Mouse (Mus musculus) megakaryocyte, adult 5-6 weeks (primary cell): ENCODE measurements at regions not wholly inside any gene's neighbourhood (a gene's known extent, or its start where the extent isn't known, plus 50 kb on each side); places are given as distances from the start of the nearest gene placed in this dataset.

Source experiments
- ATAC-seq: 2 replicates; pipeline ENCODE4 v1.8.0; 2016; ENCODE audit warnings: mild to moderate bottlenecking, inconsistent platforms; ENCODE audit not compliant: poor library complexity, severe bottlenecking

- ATAC-seq = peak; percentile 60
Measured at GRCm38 (mm10) chr3:60138319-60138718, 56.6 kb downstream of the Sucnr1 start.

GRCm38 (mm10) chr3:60159865-60160264, 78.2 kb downstream of the Sucnr1 start:
- ATAC-seq = no peak

GRCm38 (mm10) chr3:60167633-60168032, 86.0 kb downstream of the Sucnr1 start:
- ATAC-seq = no peak

- no peak for ATAC-seq
Measured at GRCm38 (mm10) chr3:60168135-60168926, 86.7 kb downstream of the Sucnr1 start.

- no peak for ATAC-seq
Measured at GRCm38 (mm10) chr3:60169606-60170005, 87.9 kb downstream of the Sucnr1 start.

- ATAC-seq = no peak
Measured at GRCm38 (mm10) chr3:60184481-60184880, 102.8 kb downstream of the Sucnr1 start.

- no peak for ATAC-seq
Measured at GRCm38 (mm10) chr3:60196031-60196430, 114.4 kb downstream of the Sucnr1 start.

GRCm38 (mm10) chr3:60207936-60208335, 126.3 kb downstream of the Sucnr1 start:
- ATAC-seq = no peak

GRCm38 (mm10) chr3:60218938-60219337, 137.3 kb downstream of the Sucnr1 start:
- 0 out of 2 replicates have a peak, but pooled peaks have one; percentile 54 for ATAC-seq

GRCm38 (mm10) chr3:60240664-60241063, 159.0 kb downstream of the Sucnr1 start:
- no peak for ATAC-seq

- no peak for ATAC-seq
Measured at GRCm38 (mm10) chr3:60266666-60267415, 185.2 kb downstream of the Sucnr1 start.

- ATAC-seq = no peak
Measured at GRCm38 (mm10) chr3:60267416-60268174, 185.9 kb downstream of the Sucnr1 start.

GRCm38 (mm10) chr3:60270463-60270862, 188.8 kb downstream of the Sucnr1 start:
- ATAC-seq = no peak

GRCm38 (mm10) chr3:60273744-60274143, 192.1 kb downstream of the Sucnr1 start:
- ATAC-seq = no peak

- ATAC-seq = no peak
Measured at GRCm38 (mm10) chr3:60275249-60275838, 193.7 kb downstream of the Sucnr1 start.

GRCm38 (mm10) chr3:60277791-60278190, 194.8 kb upstream of the Mbnl1 start:
- no peak for ATAC-seq

GRCm38 (mm10) chr3:60281229-60281628, 191.4 kb upstream of the Mbnl1 start:
- no peak for ATAC-seq

GRCm38 (mm10) chr3:60281959-60282495, 190.6 kb upstream of the Mbnl1 start:
- ATAC-seq = no peak

- no peak for ATAC-seq
Measured at GRCm38 (mm10) chr3:60292142-60292541, 180.5 kb upstream of the Mbnl1 start.

- ATAC-seq = no peak
Measured at GRCm38 (mm10) chr3:60292940-60293339, 179.7 kb upstream of the Mbnl1 start.

GRCm38 (mm10) chr3:60305399-60305798, 167.2 kb upstream of the Mbnl1 start:
- no peak for ATAC-seq
